Mouse (Mus musculus) hindbrain, embryonic 16.5 days (tissue): Measurements from ENCODE around the gene Grik4. TPM values are rescaled to one million over a fixed set of nuclear protein-coding genes. Genes with fewer than 3 reads are reported as not detected.

Source experiments
- ATAC-seq: fragments of 200-750 bp; cut with Nextera tagmentation; 2 replicates; pipeline ENCODE4 v1.8.0; 2017; ENCODE audit warnings: moderate TSS enrichment, moderate library complexity
- H3K27ac ChIP-seq: fragments of 300-500 bp; sonication (generic); 2 replicates; pipeline ENCODE4 v1.5.1; 2014; ENCODE audit warnings: low read depth, mild to moderate bottlenecking, control low read depth, low read length, moderate library complexity
- H3K27me3 ChIP-seq: fragments of 300-500 bp; sonication (generic); replicated peaks from 2 replicates; pipeline ENCODE4 v1.6.1; 2014; ENCODE audit warnings: low read length; ENCODE audit not compliant: control insufficient read depth, insufficient read depth
- H3K36me3 ChIP-seq: fragments of 300-500 bp; sonication (generic); 2 replicates; pipeline ENCODE4 v1.6.1; 2014; ENCODE audit warnings: mild to moderate bottlenecking, low read length, moderate library complexity, mixed read lengths; ENCODE audit not compliant: control insufficient read depth, insufficient read depth
- H3K4me1 ChIP-seq: fragments of 300-500 bp; sonication (generic); 2 replicates; pipeline ENCODE4 v1.6.1; 2014; ENCODE audit warnings: low read depth, low read length; ENCODE audit not compliant: control insufficient read depth, insufficient read depth
- H3K4me2 ChIP-seq: fragments of 300-500 bp; sonication (generic); 2 replicates; pipeline ENCODE4 v1.6.1; 2014; ENCODE audit warnings: mild to moderate bottlenecking, low read length, control low read depth, moderate library complexity
- H3K4me3 ChIP-seq: fragments of 300-500 bp; sonication (generic); 2 replicates; pipeline ENCODE4 v1.5.1; 2014; ENCODE audit warnings: mild to moderate bottlenecking, low read length, control low read depth, moderate library complexity
- H3K9ac ChIP-seq: fragments of 300-500 bp; sonication (generic); 2 replicates; pipeline ENCODE4 v1.6.1; 2014; ENCODE audit warnings: low read depth, mild to moderate bottlenecking, control low read depth, low read length, moderate library complexity
- H3K9me3 ChIP-seq: fragments of 300-500 bp; sonication (generic); 2 replicates; pipeline ENCODE4 v1.6.1; 2014; ENCODE audit warnings: mild to moderate bottlenecking, low read length, moderate library complexity; ENCODE audit not compliant: control insufficient read depth
- WGBS: fragments of 180-500 bp; shearing (Covaris S2); extraction: QIAGEN DNeasy Blood & Tissue Kit; methylation state at CpG from one replicate; pipeline ENCODE4 v1.1.7; 2014; 5-methylcytosine and 5-hydroxymethylcytosine counted together
- polyA plus RNA-seq: library from polyadenylated mRNA; unstranded; fragments of >200 nt; fragmentation: Nextera tagmentation; extraction: Ambion mirVana; gene quantifications from 2 replicates; pipeline ENCODE4 v1.2.1, GENCODE M21; 2015

The Grik4 gene
- polyA plus RNA-seq, 1 experiment from 2014 or later, result 11.4 TPM

GRCm38 (mm10) chr9:42673385-42674016, 270.8 kb downstream of the Grik4 start:
- H3K9ac ChIP-seq, result no peak overlapping the region
- no peaks in the 10 kb centered on the region for H3K27me3 ChIP-seq
- 54% methylated on average over 12 of the region's 12 CpGs for WGBS
- H3K4me1 ChIP-seq, result peaks cover 6% of the 10 kb centered on the region
- no peaks in the 10 kb centered on the region for H3K36me3 ChIP-seq
- 0 out of 2 replicates have a peak, but pooled peaks have one; percentile 31 for ATAC-seq
- no peak overlapping the region for H3K4me2 ChIP-seq
- no peaks in the 10 kb centered on the region for H3K9me3 ChIP-seq
- H3K27ac ChIP-seq, result no peak overlapping the region; the same call in 1 of the 2 replicates
- H3K4me3 ChIP-seq, result no peak overlapping the region

GRCm38 (mm10) chr9:42672982-42673381, 271.3 kb downstream of the Grik4 start:
- Histone ChIP-seq H3K36me3 (no peaks in the 10 kb centered on the region), H3K4me2 (no peak overlapping the region), H3K27me3 (no peaks in the 10 kb centered on the region), H3K4me3 (no peak overlapping the region), H3K4me1 (peaks cover 6% of the 10 kb centered on the region), H3K9me3 (no peaks in the 10 kb centered on the region), H3K27ac (no peak overlapping the region; the same call in 1 of the 2 replicates), H3K9ac (no peak overlapping the region)
- 59% methylated on average over 8 of the region's 8 CpGs for WGBS
- ATAC-seq, result no peak; the same call in 1 of the 2 replicates

DNA sequence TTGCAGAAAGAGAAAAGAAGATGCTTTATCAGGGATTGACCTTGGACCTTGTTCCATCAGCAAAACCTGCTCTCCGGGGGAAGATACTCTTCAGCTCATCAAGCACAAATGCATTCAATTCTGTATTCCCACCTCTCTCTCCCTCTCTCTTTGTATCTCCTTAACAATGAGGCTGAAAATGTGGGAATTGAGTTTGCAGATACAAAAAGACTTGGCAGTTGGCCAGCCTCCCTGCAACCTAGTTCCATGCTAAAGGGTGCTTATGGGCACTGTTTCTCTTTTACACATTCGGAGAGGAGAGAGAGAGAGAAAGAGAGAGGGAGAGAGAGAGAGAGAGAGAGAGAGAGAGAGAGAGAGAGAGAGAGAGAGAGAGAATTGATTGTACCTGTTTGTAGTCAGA, 273.7 kb downstream of the Grik4 start:
- peaks cover 6% of the 10 kb centered on the region for H3K4me1 ChIP-seq
- no peak overlapping the region for H3K4me3 ChIP-seq
- no peaks in the 10 kb centered on the region for H3K27me3 ChIP-seq
- peak overlapping the region; percentile 12; the same call in 1 of the 2 replicates for H3K27ac ChIP-seq
- WGBS, result 31% methylated on average over 2 of the region's 2 CpGs
- no peaks in the 10 kb centered on the region for H3K9me3 ChIP-seq
- no peak overlapping the region for H3K9ac ChIP-seq
- H3K36me3 ChIP-seq, result no peaks in the 10 kb centered on the region
- no peak overlapping the region for H3K4me2 ChIP-seq
- no peak for ATAC-seq

- H3K27me3 ChIP-seq, result no peaks in the 10 kb centered on the region
- ATAC-seq, result no peak
- no peaks in the 10 kb centered on the region for H3K36me3 ChIP-seq
- no peak overlapping the region for H3K4me3 ChIP-seq
- H3K9me3 ChIP-seq, result 0 out of 2 replicates have a peak, but pooled peaks cover 4% of the 10 kb centered on the region
- no peak overlapping the region for H3K4me2 ChIP-seq
- H3K27ac ChIP-seq, result no peak overlapping the region
- H3K4me1 ChIP-seq, result peaks cover 9% of the 10 kb centered on the region; the same call in 1 of the 2 replicates
- H3K9ac ChIP-seq, result no peak overlapping the region
- WGBS, result 46% methylated on average over 1 of the region's 1 CpGs
Measured at GRCm38 (mm10) chr9:42661481-42661880, 282.8 kb downstream of the Grik4 start.

GRCm38 (mm10) chr9:42652756-42653155, 291.5 kb downstream of the Grik4 start:
- H3K4me2 ChIP-seq, result no peak overlapping the region
- no peaks in the 10 kb centered on the region for H3K27me3 ChIP-seq
- no peaks in the 10 kb centered on the region; the same call in 1 of the 2 replicates for H3K4me1 ChIP-seq
- no peaks in the 10 kb centered on the region for H3K36me3 ChIP-seq
- H3K9ac ChIP-seq, result no peak overlapping the region
- no peaks in the 10 kb centered on the region for H3K9me3 ChIP-seq
- WGBS, result 73% methylated on average over 2 of the region's 2 CpGs
- H3K27ac ChIP-seq, result no peak overlapping the region
- ATAC-seq, result no peak
- no peak overlapping the region for H3K4me3 ChIP-seq

DNA sequence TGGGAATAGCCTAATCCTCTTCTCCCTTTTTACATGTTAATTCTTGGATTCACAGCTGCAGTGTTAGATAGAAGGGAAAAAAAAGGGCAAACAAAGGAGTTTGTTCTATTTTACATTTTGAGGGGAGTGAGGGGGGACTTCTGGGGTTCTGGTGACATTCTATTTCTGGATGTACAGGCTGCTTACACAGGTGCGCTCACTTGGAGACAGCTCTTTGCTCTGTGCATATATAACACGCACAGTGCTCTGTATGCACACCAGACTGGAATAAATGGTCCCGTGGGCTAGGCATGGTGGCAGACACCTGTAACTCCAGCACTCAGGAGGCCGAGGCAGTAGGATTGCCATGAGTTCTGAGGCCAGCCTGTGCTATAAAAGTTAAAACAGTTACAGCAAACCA, 292.0 kb downstream of the Grik4 start:
- 59% methylated on average over 4 of the region's 4 CpGs for WGBS
- no peak overlapping the region for H3K9ac ChIP-seq
- H3K4me1 ChIP-seq, result no peaks in the 10 kb centered on the region; the same call in 1 of the 2 replicates
- H3K4me3 ChIP-seq, result no peak overlapping the region
- no peaks in the 10 kb centered on the region for H3K27me3 ChIP-seq
- H3K4me2 ChIP-seq, result no peak overlapping the region
- no peak overlapping the region for H3K27ac ChIP-seq
- no peak for ATAC-seq
- H3K36me3 ChIP-seq, result no peaks in the 10 kb centered on the region
- no peaks in the 10 kb centered on the region for H3K9me3 ChIP-seq

DNA sequence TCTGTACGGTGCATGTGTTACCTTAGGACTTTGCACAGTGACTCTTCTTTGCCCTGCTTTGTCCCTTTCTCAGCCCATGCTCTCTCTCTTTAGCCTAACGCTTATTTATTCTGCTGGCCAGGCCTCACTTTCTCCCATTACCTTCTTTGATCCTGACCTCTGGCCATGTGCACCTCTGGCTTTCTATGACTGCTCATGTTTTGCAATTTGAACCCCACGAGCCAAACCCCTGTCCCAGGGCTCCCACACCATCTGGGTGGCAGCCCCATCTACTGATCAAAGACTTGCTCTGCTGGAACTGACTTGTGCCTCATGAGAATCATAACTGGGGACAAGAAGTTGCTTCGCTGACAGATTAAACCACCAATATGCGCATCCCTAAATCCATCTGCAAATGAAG, 294.4 kb downstream of the Grik4 start:
- Histone ChIP-seq H3K27ac (no peak overlapping the region), H3K36me3 (no peaks in the 10 kb centered on the region), H3K9ac (no peak overlapping the region), H3K27me3 (no peaks in the 10 kb centered on the region), H3K4me3 (no peak overlapping the region), H3K9me3 (no peaks in the 10 kb centered on the region), H3K4me2 (no peak overlapping the region), H3K4me1 (no peaks in the 10 kb centered on the region; the same call in 1 of the 2 replicates)
- WGBS, result 81% methylated on average over 5 of the region's 5 CpGs
- no peak for ATAC-seq

GRCm38 (mm10) chr9:42648051-42648450, 296.2 kb downstream of the Grik4 start:
- Histone ChIP-seq H3K4me2 (no peak overlapping the region), H3K4me1 (no peaks in the 10 kb centered on the region; the same call in none of the 2 replicates), H3K27me3 (no peaks in the 10 kb centered on the region), H3K9me3 (no peaks in the 10 kb centered on the region), H3K4me3 (no peak overlapping the region), H3K27ac (no peak overlapping the region), H3K36me3 (no peaks in the 10 kb centered on the region), H3K9ac (no peak overlapping the region)
- 95% methylated on average over 3 of the region's 3 CpGs for WGBS
- ATAC-seq, result no peak

- H3K4me2 ChIP-seq, result no peak overlapping the region
- H3K27me3 ChIP-seq, result no peaks in the 10 kb centered on the region
- WGBS, result 74% methylated on average over 3 of the region's 3 CpGs
- H3K4me1 ChIP-seq, result no peaks in the 10 kb centered on the region; the same call in none of the 2 replicates
- H3K4me3 ChIP-seq, result no peak overlapping the region
- no peak for ATAC-seq
- no peak overlapping the region for H3K27ac ChIP-seq
- no peaks in the 10 kb centered on the region for H3K9me3 ChIP-seq
- H3K36me3 ChIP-seq, result no peaks in the 10 kb centered on the region
- no peak overlapping the region for H3K9ac ChIP-seq
Measured at GRCm38 (mm10) chr9:42647596-42647995, 296.7 kb downstream of the Grik4 start.
